Mouse (Mus musculus) liver, postnatal 0 days (tissue): ENCODE measurements around the gene Cxcl17.

Experiments used
- CTCF ChIP-seq: sonication (generic); IDR thresholded peaks from 2 replicates; pipeline ENCODE4 v1.5.1; 2016; ENCODE audit warnings: antibody characterized with exemption, low read depth
- EP300 ChIP-seq: IDR thresholded peaks from 2 replicates; pipeline ENCODE4 v1.6.1; 2016; ENCODE audit warnings: antibody characterized with exemption, low read depth, mild to moderate bottlenecking

DNA sequence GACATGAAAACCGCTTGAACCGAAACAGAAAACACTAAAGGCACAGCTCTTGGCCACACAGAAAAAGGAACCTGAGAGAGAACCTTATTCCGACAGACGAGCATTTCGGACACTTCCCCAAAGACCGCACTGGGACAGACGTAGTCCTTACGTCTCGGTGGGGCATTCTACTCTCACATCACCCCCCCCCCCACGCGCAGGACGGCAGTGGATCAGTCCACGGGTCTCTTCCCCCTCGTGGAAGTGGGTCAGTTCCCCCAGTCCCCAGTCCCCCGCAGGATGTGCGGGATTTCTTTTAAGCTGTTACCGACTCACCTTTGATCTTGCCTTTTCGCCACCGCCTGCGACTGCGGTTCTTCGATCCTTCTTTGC is 17.5 kb downstream of the Cxcl17 start:
- TF ChIP-seq EP300 = no peak
- TF ChIP-seq CTCF = no peak
